27 mouse cellular contexts compared by ENCODE assay signal in the genomic region with DNA sequence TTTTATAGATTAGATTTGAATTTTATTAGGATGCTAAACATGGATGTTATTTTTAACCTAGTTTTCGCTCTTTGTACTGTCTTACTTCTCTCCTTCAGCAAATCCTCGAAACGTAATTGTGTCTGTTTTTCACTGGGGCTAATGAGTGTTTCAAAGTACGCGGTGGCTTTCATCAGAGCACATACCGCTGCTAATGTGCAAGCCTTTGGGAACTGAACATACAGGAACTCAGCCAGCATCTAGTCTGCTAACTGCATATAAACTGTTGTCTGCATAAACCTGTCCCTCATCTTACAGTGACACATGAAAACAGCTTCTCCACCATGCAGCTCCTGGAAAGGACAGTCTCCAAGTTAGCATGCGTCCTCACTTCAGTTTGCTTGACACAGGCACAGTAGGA.
DNase-seq lines count a peak whose midpoint lies in the region; ATAC-seq and TF ChIP-seq lines count a peak whose summit lies in the region.
"Had no signal": no experiment of that assay in that cellular context is flagged by ENCODE, and none has a peak within 500 bp of the region (broad histone marks: within the 10 kb centered on the region; RNA-seq: fewer than 3 reads in every experiment).

No protein-coding gene starts in this region.

- no peak for TF ChIP-seq CTCF in brain, embryonic 14.5 days (IDR thresholded peaks at IDR 0.05; ENCODE audit: borderline replicate concordance, extremely low read depth, insufficient read depth, insufficient read length)

- peaks cover 32% of the 10 kb centered on the region for H3K4me1 ChIP-seq in heart, embryonic 13.5 days
- peaks cover 5% of the 10 kb centered on the region; the same call in 1 of the 2 replicates for H3K4me1 ChIP-seq in midbrain, embryonic 16.5 days (ENCODE audit: control insufficient read depth, insufficient read depth, low read length)
- no peaks in the 10 kb centered on the region for H3K4me1 ChIP-seq in midbrain, embryonic 11.5 days (ENCODE audit: control insufficient read depth, insufficient read depth, low read length)
- H3K4me1 ChIP-seq: embryonic facial prominence, embryonic 13.5 days; hindbrain, embryonic 10.5 days; hindbrain, embryonic 13.5 days had no signal

- H3K9me3 ChIP-seq in heart, embryonic 13.5 days: no peaks in the 10 kb centered on the region
- no peaks in the 10 kb centered on the region for H3K9me3 ChIP-seq in midbrain, embryonic 16.5 days (replicated peaks; ENCODE audit: control insufficient read depth, low read length, poor library complexity, severe bottlenecking)
- no peaks in the 10 kb centered on the region for H3K9me3 ChIP-seq in midbrain, embryonic 11.5 days (ENCODE audit: control insufficient read depth, low read length)
- H3K9me3 ChIP-seq: embryonic facial prominence, embryonic 10.5 days; embryonic facial prominence, embryonic 13.5 days; forebrain, embryonic 12.5 days; hindbrain, embryonic 10.5 days; hindbrain, embryonic 13.5 days had no signal

- no peak overlapping the region for H3K27ac ChIP-seq in heart, embryonic 13.5 days (replicated peaks)
- H3K27ac ChIP-seq in midbrain, embryonic 16.5 days (ENCODE audit: low read length): peak overlapping the region; percentile 52; the same call in 1 of the 2 replicates
- H3K27ac ChIP-seq in midbrain, embryonic 11.5 days (ENCODE audit: low read depth, low read length): no peak overlapping the region
- H3K27ac ChIP-seq: embryonic facial prominence, embryonic 10.5 days; embryonic facial prominence, embryonic 13.5 days; forebrain, embryonic 12.5 days; gastrocnemius, adult 2 months; hindbrain, embryonic 10.5 days; hindbrain, embryonic 13.5 days had no signal

- no peak overlapping the region for H3K4me3 ChIP-seq in heart, embryonic 13.5 days
- no peak overlapping the region for H3K4me3 ChIP-seq in midbrain, embryonic 16.5 days (ENCODE audit: low read depth, low read length)
- H3K4me3 ChIP-seq in midbrain, embryonic 11.5 days (ENCODE audit: low read depth, low read length): no peak overlapping the region
- H3K4me3 ChIP-seq: embryonic facial prominence, embryonic 10.5 days; embryonic facial prominence, embryonic 13.5 days; erythroblast, embryonic 14.5 days; forebrain, embryonic 12.5 days; gastrocnemius, adult 2 months; hindbrain, embryonic 10.5 days; hindbrain, embryonic 13.5 days had no signal

- DNase-seq in heart, postnatal 4 days: no peak
- no peak for DNase-seq in midbrain, embryonic 11.5 days (ENCODE audit: low spot score, missing footprints)
- peak; percentile 3 for DNase-seq in Muller cell, postnatal 12 days (ENCODE audit: inconsistent ontology term)
- peak; percentile 79 for DNase-seq in brain, embryonic 14.5 days (ENCODE audit: low read depth)
- no peak for DNase-seq in MN1 (ENCODE audit: low spot score)
- no peak for DNase-seq in layer of hippocampus, postnatal 25 days (ENCODE audit: extremely low spot score in 1 of 2, low spot score in 1 of 2)
- DNase-seq: adrenal gland, adult 2 months; adrenal gland, postnatal 14 days; cerebellum, adult 11-12 months; cerebellum, adult 8-10 months; cerebellum, postnatal 10 days; cerebellum, postnatal 36 days; embryo, embryonic 11 days; forebrain, postnatal 0 days; gastrocnemius, adult 2 months; gastrocnemius, postnatal 14 days; heart, adult 11 months had no signal

- no peaks in the 10 kb centered on the region for H3K36me3 ChIP-seq in heart, embryonic 13.5 days
- H3K36me3 ChIP-seq in midbrain, embryonic 16.5 days (ENCODE audit: control insufficient read depth, insufficient read depth, low read length): no peaks in the 10 kb centered on the region
- no peaks in the 10 kb centered on the region for H3K36me3 ChIP-seq in midbrain, embryonic 11.5 days (ENCODE audit: control insufficient read depth, insufficient read depth, low read length)
- H3K36me3 ChIP-seq: embryonic facial prominence, embryonic 10.5 days; embryonic facial prominence, embryonic 13.5 days; forebrain, embryonic 12.5 days; hindbrain, embryonic 10.5 days; hindbrain, embryonic 13.5 days had no signal

- no peaks in the 10 kb centered on the region for H3K27me3 ChIP-seq in heart, embryonic 13.5 days (replicated peaks)
- H3K27me3 ChIP-seq in midbrain, embryonic 16.5 days (ENCODE audit: control insufficient read depth, insufficient read depth, low read depth, low read length): no peaks in the 10 kb centered on the region
- no peaks in the 10 kb centered on the region for H3K27me3 ChIP-seq in midbrain, embryonic 11.5 days (ENCODE audit: control insufficient read depth, insufficient read depth, low read length)
- H3K27me3 ChIP-seq: embryonic facial prominence, embryonic 13.5 days; forebrain, embryonic 12.5 days; hindbrain, embryonic 13.5 days had no signal

- ATAC-seq in heart, embryonic 13.5 days (ENCODE audit: extremely low read depth, insufficient number of reproducible peaks, low FRiP score, low TSS enrichment): no peak
- ATAC-seq in midbrain, embryonic 16.5 days: peak; percentile 28; the same call in 1 of the 2 replicates
- ATAC-seq in midbrain, embryonic 11.5 days (ENCODE audit: low FRiP score): no peak
- ATAC-seq: CD4-positive, CD25-positive, alpha-beta regulatory T cell, adult 4 months; forebrain, postnatal 0 days; Patski had no signal

- no peak for TF ChIP-seq POLR2A in brain, embryonic 14.5 days (IDR thresholded peaks at IDR 0.05; ENCODE audit: borderline replicate concordance, extremely low read depth, insufficient read depth, insufficient read length, poor library complexity, severe bottlenecking)

- 54% methylated on average over 7 of the region's 7 CpGs for WGBS in heart, embryonic 13.5 days
- 60% methylated on average over 7 of the region's 7 CpGs for WGBS in midbrain, embryonic 16.5 days
- WGBS in midbrain, embryonic 11.5 days: 89% methylated on average over 7 of the region's 7 CpGs

- H3K9ac ChIP-seq in heart, embryonic 13.5 days: peak overlapping the region; percentile 33; the same call in 1 of the 2 replicates
- H3K9ac ChIP-seq in midbrain, embryonic 16.5 days (ENCODE audit: low read depth, low read length): no peak overlapping the region
- no peak overlapping the region for H3K9ac ChIP-seq in midbrain, embryonic 11.5 days (ENCODE audit: low read length)
- H3K9ac ChIP-seq: embryonic facial prominence, embryonic 13.5 days; forebrain, embryonic 12.5 days; forebrain, postnatal 0 days; hindbrain, embryonic 13.5 days had no signal

- no peak overlapping the region for H3K4me2 ChIP-seq in heart, embryonic 13.5 days
- H3K4me2 ChIP-seq in midbrain, embryonic 16.5 days (ENCODE audit: low read length): no peak overlapping the region
- no peak overlapping the region for H3K4me2 ChIP-seq in midbrain, embryonic 11.5 days
- H3K4me2 ChIP-seq: embryonic facial prominence, embryonic 13.5 days; forebrain, embryonic 12.5 days; hindbrain, embryonic 13.5 days had no signal

Comparison
In these comparisons a context has a peak if more than half of its experiments do, and no peak if none do; other contexts are left out.
1. DNase-seq: peak in Muller cell, postnatal 12 days (single experiment) and brain, embryonic 14.5 days (single experiment); none in heart, postnatal 4 days (single experiment), midbrain, embryonic 11.5 days (single experiment), MN1 (single experiment) and layer of hippocampus, postnatal 25 days (0 of 2).